Mouse (Mus musculus) liver, postnatal 0 days (tissue): ENCODE measurements around the gene Oxa1l.

Source experiments
- CTCF ChIP-seq: sonication (generic); IDR thresholded peaks from 2 replicates; pipeline ENCODE4 v1.5.1; 2016; ENCODE audit warnings: antibody characterized with exemption, low read depth
- EP300 ChIP-seq: IDR thresholded peaks from 2 replicates; pipeline ENCODE4 v1.6.1; 2016; ENCODE audit warnings: antibody characterized with exemption, low read depth, mild to moderate bottlenecking

- peak; percentile 94 for TF ChIP-seq CTCF
- TF ChIP-seq EP300 = no peak
Measured at GRCm38 (mm10) chr14:54412629-54413170, 52.1 kb downstream of the Oxa1l start.
